Mouse (Mus musculus) small intestine, adult 2 months (tissue): ENCODE results near the gene Ceacam18. TPM values are rescaled to one million over a fixed set of nuclear protein-coding genes. Genes with fewer than 3 reads are reported as not detected.
A peak's percentile ranks its signal among the peaks of the same experiment; 100 is the strongest.

Experiments
- H3K27ac ChIP-seq: fragments of 200-500 bp; 2 replicates; pipeline ENCODE4 v1.5.1; 2012; ENCODE audit warnings: low read depth, low read length, control low read depth, inconsistent platforms; ENCODE audit not compliant: insufficient read depth
- H3K27me3 ChIP-seq: fragments of 200-500 bp; 2 replicates; pipeline ENCODE4 v1.6.1; 2012; ENCODE audit warnings: mild to moderate bottlenecking, moderate library complexity, low read length, inconsistent platforms; ENCODE audit not compliant: control insufficient read depth, insufficient read depth
- H3K36me3 ChIP-seq: fragments of 200-500 bp; 2 replicates; pipeline ENCODE4 v1.6.1; 2012; ENCODE audit warnings: mild to moderate bottlenecking, low read length, control low read depth, inconsistent platforms; ENCODE audit not compliant: control insufficient read depth, insufficient read depth
- H3K4me1 ChIP-seq: fragments of 200-500 bp; 2 replicates; pipeline ENCODE4 v1.6.1; 2012; ENCODE audit warnings: low read length, inconsistent platforms, mixed read lengths; ENCODE audit not compliant: control insufficient read depth, insufficient read depth, insufficient read length
- H3K4me3 ChIP-seq: fragments of 200-500 bp; 2 replicates; pipeline ENCODE4 v1.5.1; 2012; ENCODE audit warnings: low read depth, mild to moderate bottlenecking, control low read depth, inconsistent platforms, low read length, moderate library complexity
- CTCF ChIP-seq: fragments of 200-500 bp; IDR thresholded peaks from 2 replicates; pipeline ENCODE4 v1.5.1; 2012; ENCODE audit warnings: low read depth, mild to moderate bottlenecking, control low read depth, inconsistent platforms, low read length, moderate library complexity, mixed read lengths; ENCODE audit not compliant: insufficient replicate concordance, insufficient read length; ENCODE audit errors: extremely low read depth
- POLR2A ChIP-seq: fragments of 200-500 bp; IDR thresholded peaks from 2 replicates; pipeline ENCODE4 v1.6.1; 2012; ENCODE audit warnings: low read depth, mild to moderate bottlenecking, control low read depth, inconsistent platforms, low read length, moderate library complexity
- WGBS: fragments of 180-500 bp; shearing (Covaris S2); methylation state at CpG from one replicate; pipeline ENCODE4 v1.1.7; 2018; 5-methylcytosine and 5-hydroxymethylcytosine counted together
- polyA plus RNA-seq: library from polyadenylated mRNA; depleted of rRNA; stranded (reverse); fragments of >200 nt; gene quantifications from 2 replicates; pipeline ENCODE4 v1.2.3, GENCODE M21; 2012

The Ceacam18 gene
- polyA plus RNA-seq, 1 experiment = 57.8 TPM

- Histone ChIP-seq H3K36me3 (no peaks in the 10 kb centered on the region), H3K4me3 (no peak overlapping the region), H3K27me3 (no peaks in the 10 kb centered on the region), H3K4me1 (peaks cover 13% of the 10 kb centered on the region), H3K27ac (no peak overlapping the region)
- WGBS = 18% methylated on average over 3 of the region's 3 CpGs
- TF ChIP-seq POLR2A (no peak), CTCF (no peak)
Measured at GRCm38 (mm10) chr7:43668582-43668981, 34.1 kb downstream of the Ceacam18 start.

GRCm38 (mm10) chr7:43671064-43671808 lies 36.7 kb downstream of the Ceacam18 start:
- 64% methylated on average over 11 of the region's 11 CpGs for WGBS
- TF ChIP-seq POLR2A (no peak), CTCF (no peak)
- Histone ChIP-seq H3K4me1 (peaks cover 13% of the 10 kb centered on the region), H3K4me3 (peak overlapping the region; percentile 85), H3K27me3 (no peaks in the 10 kb centered on the region), H3K36me3 (peaks cover 14% of the 10 kb centered on the region), H3K27ac (peak overlapping the region; percentile 65)

DNA sequence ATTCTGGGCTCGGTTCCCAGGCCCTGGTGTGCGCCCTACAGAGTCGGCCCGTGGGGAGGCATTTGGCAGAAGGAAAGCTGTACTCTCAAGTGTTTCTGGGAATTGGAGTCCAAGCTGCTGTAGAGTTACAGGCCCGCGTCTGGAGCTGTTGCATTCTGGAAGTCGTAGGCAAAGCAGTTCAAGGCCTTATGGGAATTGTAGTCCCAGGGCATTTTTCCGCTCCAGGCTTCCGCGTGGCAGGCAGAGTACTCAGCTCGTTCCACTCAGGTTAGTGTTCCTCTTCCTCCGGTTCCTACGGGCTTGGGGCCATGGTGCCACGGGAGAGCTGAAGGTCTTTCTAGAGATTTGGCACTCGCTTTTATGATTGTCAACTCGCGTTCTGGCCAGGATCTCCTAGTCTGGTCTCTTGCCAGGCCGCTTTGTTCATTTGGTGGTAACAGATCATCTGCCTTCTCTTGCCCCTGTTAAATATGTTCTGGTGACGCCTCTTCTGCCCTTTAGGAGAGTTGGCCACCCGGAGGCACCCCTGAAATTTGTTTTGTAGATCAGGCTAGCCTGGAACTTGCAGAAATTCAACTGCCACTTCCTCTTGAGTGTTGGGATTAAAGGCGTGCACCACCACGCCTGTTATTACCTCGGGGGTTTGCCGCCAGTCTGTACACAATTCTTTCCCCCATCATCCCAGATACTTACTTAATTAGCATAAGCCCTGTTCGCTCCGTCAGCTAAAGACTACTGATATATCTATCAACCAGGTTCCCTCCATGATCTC lies 37.5 kb downstream of the Ceacam18 start, which contains the start of gene Ctu1:
Gene Ctu1 (plus strand): TSS at position 208 of the 772 bp plus-strand sequence.
- H3K27ac ChIP-seq = peak within 1 kb of the TSS; percentile 65
- H3K4me1 ChIP-seq = peaks cover 13% of the 10 kb centered on the region
- no peaks in the 10 kb centered on the region for H3K27me3 ChIP-seq
- WGBS = under 1% methylated on average over 26 of the region's 26 CpGs
- H3K36me3 ChIP-seq = peaks cover 21% of the 10 kb centered on the region
- peak; percentile 24; the same call in 1 of the 2 replicates for TF ChIP-seq POLR2A
- no peak for TF ChIP-seq CTCF
- peak within 1 kb of the TSS; percentile 85 for H3K4me3 ChIP-seq

- 8% methylated on average over 10 of the region's 10 CpGs for WGBS
- peaks cover 13% of the 10 kb centered on the region for H3K4me1 ChIP-seq
Measured at GRCm38 (mm10) chr7:43672581-43673260, 38.2 kb downstream of the Ceacam18 start.

DNA sequence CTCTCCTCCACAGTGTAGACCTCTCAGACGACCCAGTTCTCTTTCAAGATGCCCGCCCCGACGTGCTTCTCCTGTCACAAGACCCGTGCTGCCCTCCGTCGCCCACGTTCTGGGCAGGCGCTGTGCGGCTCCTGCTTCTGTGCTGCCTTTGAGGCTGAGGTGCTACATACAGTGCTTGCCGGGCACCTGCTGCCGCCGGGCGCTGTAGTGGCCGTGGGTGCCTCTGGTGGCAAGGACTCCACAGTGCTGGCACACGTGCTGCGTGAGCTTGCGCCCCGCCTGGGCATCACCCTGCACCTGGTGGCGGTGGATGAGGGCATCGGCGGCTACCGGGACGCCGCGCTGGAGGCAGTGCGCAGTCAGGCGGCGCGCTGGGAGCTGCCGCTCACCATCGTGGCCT lies 40.6 kb downstream of the Ceacam18 start:
- Histone ChIP-seq H3K4me1 (peaks cover 5% of the 10 kb centered on the region), H3K27ac (no peak overlapping the region), H3K36me3 (peaks cover 31% of the 10 kb centered on the region), H3K27me3 (no peaks in the 10 kb centered on the region), H3K4me3 (no peak overlapping the region)
- 96% methylated on average over 32 of the region's 32 CpGs for WGBS
- TF ChIP-seq POLR2A (no peak), CTCF (no peak)

More at GRCm38 (mm10) chr7:43672581-43673260, 38.2 kb downstream of the Ceacam18 start:
- H3K27ac ChIP-seq = no peak overlapping the region
- H3K4me3 ChIP-seq = peak overlapping the region; percentile 45
- peaks cover 29% of the 10 kb centered on the region for H3K36me3 ChIP-seq
- H3K27me3 ChIP-seq = no peaks in the 10 kb centered on the region
- TF ChIP-seq CTCF = no peak
- TF ChIP-seq POLR2A = no peak

DNA sequence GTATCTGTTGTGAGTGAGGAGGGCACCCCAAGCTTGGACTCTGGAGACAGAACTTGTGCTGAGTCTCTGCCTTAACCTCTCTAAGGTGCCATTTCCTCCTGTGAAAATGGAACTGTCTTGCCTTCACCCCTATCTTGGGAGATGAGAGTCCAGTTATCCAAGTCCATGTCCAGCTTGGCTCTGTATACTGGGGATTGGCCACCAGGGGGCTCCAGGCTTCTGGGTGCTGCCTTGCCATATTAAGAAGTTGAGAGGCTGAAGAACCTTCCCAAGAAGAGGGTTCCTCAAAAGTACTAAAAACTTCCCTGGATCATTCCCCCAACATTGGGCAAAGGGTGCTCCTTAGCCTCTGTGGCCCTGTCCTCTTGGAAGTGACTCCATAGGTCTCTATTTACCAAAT lies 44.0 kb downstream of the Ceacam18 start:
- Histone ChIP-seq H3K4me1 (no peaks in the 10 kb centered on the region), H3K4me3 (no peak overlapping the region), H3K36me3 (peaks cover 31% of the 10 kb centered on the region), H3K27me3 (no peaks in the 10 kb centered on the region), H3K27ac (no peak overlapping the region)
- peak; percentile 65; the same call in 1 of the 2 replicates for TF ChIP-seq CTCF
- TF ChIP-seq POLR2A = no peak
